Mouse (Mus musculus) spleen, adult 2 months (tissue): ENCODE measurements around the gene Frmd8. TPM values are rescaled to one million over a fixed set of nuclear protein-coding genes. Genes with fewer than 3 reads are reported as not detected.

Source experiments
- DNase-seq, 2 experiments: peaks; one replicate each; pipeline versions ENCODE4 v3.0.0 to v3.0.0-alpha.2; 2012 to 2021; ENCODE audit warnings: low spot score in 2 of 2, low read depth in 1 of 2
- H3K27ac ChIP-seq: fragments of 200-500 bp; 2 replicates; pipeline ENCODE4 v1.5.1; 2012; ENCODE audit warnings: low read length, inconsistent platforms; ENCODE audit not compliant: insufficient read depth
- H3K27me3 ChIP-seq: fragments of 200-500 bp; 2 replicates; pipeline ENCODE4 v1.6.1; 2012; ENCODE audit warnings: mild to moderate bottlenecking, moderate library complexity, low read length, inconsistent platforms; ENCODE audit not compliant: control insufficient read depth, insufficient read depth
- H3K36me3 ChIP-seq: fragments of 200-500 bp; 2 replicates; pipeline ENCODE4 v1.6.1; 2012; ENCODE audit warnings: mild to moderate bottlenecking, low read length, inconsistent platforms; ENCODE audit not compliant: control insufficient read depth, insufficient read depth
- H3K4me1 ChIP-seq: fragments of 200-500 bp; 2 replicates; pipeline ENCODE4 v1.6.1; 2011; ENCODE audit warnings: inconsistent platforms; ENCODE audit not compliant: control insufficient read depth, insufficient read depth, insufficient read length
- H3K4me3 ChIP-seq: fragments of 200-500 bp; 2 replicates; pipeline ENCODE4 v1.5.1; 2011; ENCODE audit warnings: mild to moderate bottlenecking, inconsistent platforms; ENCODE audit not compliant: insufficient read depth, insufficient read length; ENCODE audit errors: extremely low read depth
- CTCF ChIP-seq: fragments of 200-500 bp; IDR thresholded peaks from 2 replicates; pipeline ENCODE4 v1.5.1; 2011; ENCODE audit warnings: mild to moderate bottlenecking, inconsistent platforms; ENCODE audit not compliant: insufficient read depth, insufficient read length, insufficient replicate concordance; ENCODE audit errors: extremely low read depth
- POLR2A ChIP-seq: fragments of 200-500 bp; IDR thresholded peaks from 2 replicates; pipeline ENCODE4 v1.6.1; 2011; ENCODE audit warnings: low read depth, low read length, inconsistent platforms
- WGBS: fragments of 180-500 bp; shearing (Covaris S2); methylation state at CpG from one replicate; pipeline ENCODE4 v1.1.7; 2018; 5-methylcytosine and 5-hydroxymethylcytosine counted together
- polyA plus RNA-seq: library from polyadenylated mRNA; depleted of rRNA; stranded (reverse); fragments of >200 nt; gene quantifications from 2 replicates; pipeline ENCODE4 v1.2.3, GENCODE M21; 2012

Gene Frmd8
- polyA plus RNA-seq, 1 experiment = 42.3 TPM

- Histone ChIP-seq H3K4me3 (no peak overlapping the region), H3K36me3 (no peaks in the 10 kb centered on the region), H3K27ac (no peak overlapping the region), H3K27me3 (no peaks in the 10 kb centered on the region), H3K4me1 (no peaks in the 10 kb centered on the region)
- TF ChIP-seq CTCF = no peak
- no peak for TF ChIP-seq POLR2A
- no peak for DNase-seq
- 94% methylated on average over 10 of the region's 10 CpGs for WGBS
These were observed 39.8 kb downstream of the Frmd8 start for GRCm38 (mm10) chr19:5835054-5835921.

- Histone ChIP-seq H3K27me3 (no peaks in the 10 kb centered on the region), H3K27ac (no peak overlapping the region), H3K36me3 (peaks cover 3% of the 10 kb centered on the region; the same call in 1 of the 2 replicates), H3K4me1 (no peaks in the 10 kb centered on the region), H3K4me3 (no peak overlapping the region)
- DNase-seq = no peak
- TF ChIP-seq CTCF = no peak
- no peak for TF ChIP-seq POLR2A
- 86% methylated on average over 12 of the region's 12 CpGs for WGBS
These were observed 40.7 kb downstream of the Frmd8 start for GRCm38 (mm10) chr19:5834260-5834925.

- Histone ChIP-seq H3K36me3 (peaks cover 3% of the 10 kb centered on the region; the same call in 1 of the 2 replicates), H3K4me3 (no peak overlapping the region), H3K27ac (no peak overlapping the region), H3K4me1 (no peaks in the 10 kb centered on the region), H3K27me3 (no peaks in the 10 kb centered on the region)
- TF ChIP-seq POLR2A (no peak), CTCF (no peak)
- DNase-seq = no peak
- WGBS = 76% methylated on average over 10 of the region's 10 CpGs
These were observed 41.6 kb downstream of the Frmd8 start for GRCm38 (mm10) chr19:5833287-5834100.

GRCm38 (mm10) chr19:5832326-5832725, 42.7 kb downstream of the Frmd8 start:
- Histone ChIP-seq H3K27ac (no peak overlapping the region), H3K36me3 (peaks cover 3% of the 10 kb centered on the region; the same call in 1 of the 2 replicates), H3K4me1 (no peaks in the 10 kb centered on the region), H3K4me3 (no peak overlapping the region), H3K27me3 (no peaks in the 10 kb centered on the region)
- TF ChIP-seq POLR2A (no peak), CTCF (no peak)
- whole genome bisulfite sequencing = 87% methylated on average over 6 of the region's 6 CpGs
- no peak for DNase-seq

- H3K4me1 ChIP-seq = no peaks in the 10 kb centered on the region
These were observed 43.1 kb downstream of the Frmd8 start for GRCm38 (mm10) chr19:5831958-5832320.

GRCm38 (mm10) chr19:5831224-5831957, 43.7 kb downstream of the Frmd8 start:
- no peak for TF ChIP-seq POLR2A
- TF ChIP-seq CTCF = no peak
- no peak for DNase-seq
- H3K27ac ChIP-seq = no peak overlapping the region
- peaks cover 7% of the 10 kb centered on the region; the same call in 1 of the 2 replicates for H3K36me3 ChIP-seq
- H3K27me3 ChIP-seq = no peaks in the 10 kb centered on the region
- H3K4me3 ChIP-seq = no peak overlapping the region
- no peaks in the 10 kb centered on the region for H3K4me1 ChIP-seq
- 86% methylated on average over 11 of the region's 11 CpGs for WGBS

More at GRCm38 (mm10) chr19:5831958-5832320, 43.1 kb downstream of the Frmd8 start:
- no peak for DNase-seq
- H3K36me3 ChIP-seq = peaks cover 5% of the 10 kb centered on the region; the same call in 1 of the 2 replicates
- no peak for TF ChIP-seq CTCF
- TF ChIP-seq POLR2A = no peak
- H3K27ac ChIP-seq = no peak overlapping the region
- no peak overlapping the region for H3K4me3 ChIP-seq
- H3K27me3 ChIP-seq = no peaks in the 10 kb centered on the region
- 93% methylated on average over 4 of the region's 4 CpGs for WGBS
